Mouse (Mus musculus): ENCODE results near the gene Pigv.

GRCm38 (mm10) chr4:133631071-133631768, 41.2 kb downstream of the Pigv start:
- no peak for TF ChIP-seq GATA1 (IDR thresholded peaks at IDR 0.05; ENCODE audit: borderline replicate concordance, low read length)
- TF ChIP-seq CTCF (IDR thresholded peaks at IDR 0.05; ENCODE audit: low read depth, low read length): no peak
- TF ChIP-seq TAL1 (conservative IDR thresholded peaks at IDR 0.05; ENCODE audit: low read depth, low read length): no peak
- no peak for TF ChIP-seq POLR2AphosphoS5 (IDR thresholded peaks at IDR 0.05; ENCODE audit: insufficient replicate concordance, low read depth, low read length)

Measured in G1E (cell line).